Mouse (Mus musculus) midbrain, embryonic 16.5 days (tissue): Measurements from ENCODE around the gene Gm49322. TPM values are rescaled to one million over a fixed set of nuclear protein-coding genes. Genes with fewer than 3 reads are reported as not detected.

ENCODE experiments used
- ATAC-seq: fragments of 200-750 bp; cut with Nextera tagmentation; 2 replicates; pipeline ENCODE4 v1.8.0; 2017; ENCODE audit warnings: moderate TSS enrichment
- H3K27ac ChIP-seq: fragments of 300-500 bp; sonication (generic); 2 replicates; pipeline ENCODE4 v1.5.1; 2014; ENCODE audit warnings: mild to moderate bottlenecking, low read length, mixed read lengths
- H3K27me3 ChIP-seq: fragments of 300-500 bp; sonication (generic); 2 replicates; pipeline ENCODE4 v1.6.1; 2014; ENCODE audit warnings: low read depth, low read length, mixed read lengths; ENCODE audit not compliant: control insufficient read depth, insufficient read depth
- H3K36me3 ChIP-seq: fragments of 300-500 bp; sonication (generic); 2 replicates; pipeline ENCODE4 v1.6.1; 2014; ENCODE audit warnings: mild to moderate bottlenecking, low read length, moderate library complexity, mixed read lengths; ENCODE audit not compliant: control insufficient read depth, insufficient read depth
- H3K4me1 ChIP-seq: fragments of 300-500 bp; sonication (generic); 2 replicates; pipeline ENCODE4 v1.6.1; 2014; ENCODE audit warnings: mild to moderate bottlenecking, low read length, mixed read lengths; ENCODE audit not compliant: control insufficient read depth, insufficient read depth
- H3K4me2 ChIP-seq: fragments of 300-500 bp; sonication (generic); 2 replicates; pipeline ENCODE4 v1.6.1; 2014; ENCODE audit warnings: mild to moderate bottlenecking, low read length, mixed read lengths
- H3K4me3 ChIP-seq: fragments of 300-500 bp; sonication (generic); 2 replicates; pipeline ENCODE4 v1.5.1; 2014; ENCODE audit warnings: low read depth, mild to moderate bottlenecking, low read length, moderate library complexity, mixed read lengths
- H3K9ac ChIP-seq: fragments of 300-500 bp; sonication (generic); 2 replicates; pipeline ENCODE4 v1.6.1; 2014; ENCODE audit warnings: low read depth, low read length, mixed read lengths
- H3K9me3 ChIP-seq: fragments of 300-500 bp; sonication (generic); replicated peaks from 2 replicates; pipeline ENCODE4 v1.6.1; 2014; ENCODE audit warnings: mild to moderate bottlenecking, low read length, mixed read lengths; ENCODE audit not compliant: control insufficient read depth, poor library complexity, severe bottlenecking
- WGBS: fragments of 180-500 bp; shearing (Covaris S2); extraction: QIAGEN DNeasy Blood & Tissue Kit; methylation state at CpG from one replicate; pipeline ENCODE4 v1.1.7; 2014; 5-methylcytosine and 5-hydroxymethylcytosine counted together
- polyA plus RNA-seq: library from polyadenylated mRNA; unstranded; fragments of >200 nt; fragmentation: Nextera tagmentation; extraction: Ambion mirVana; gene quantifications from 2 replicates; pipeline ENCODE4 v1.2.1, GENCODE M21; 2015

Gm49322 gene
- polyA plus RNA-seq, 1 experiment from 2014 or later: 3.0 TPM

DNA sequence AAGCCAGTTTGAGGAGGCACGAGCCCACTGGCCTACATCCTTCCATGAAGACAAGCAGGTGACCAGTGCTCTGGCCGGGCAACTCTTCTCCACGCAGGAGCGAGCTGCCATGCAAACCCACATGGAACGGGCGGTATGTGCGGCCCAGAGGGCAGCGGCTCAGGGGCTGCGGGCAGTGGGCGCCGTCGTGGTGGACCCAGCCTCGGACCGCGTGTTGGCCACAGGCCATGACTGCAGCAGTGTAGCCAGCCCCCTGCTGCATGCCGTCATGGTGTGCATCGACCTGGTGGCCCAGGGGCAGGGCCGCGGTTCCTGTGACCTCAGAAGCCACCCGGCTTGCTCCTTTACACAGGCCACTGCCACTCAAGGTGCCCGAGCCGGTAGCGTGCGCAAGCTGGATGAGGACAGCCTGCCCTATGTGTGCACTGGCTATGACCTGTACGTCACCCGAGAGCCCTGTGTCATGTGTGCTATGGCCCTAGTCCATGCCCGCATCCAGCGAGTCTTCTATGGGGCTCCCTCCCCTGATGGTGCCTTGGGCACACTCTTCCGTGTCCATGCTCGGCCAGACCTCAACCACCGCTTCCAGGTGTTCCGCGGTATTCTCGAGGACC is 1.0 kb downstream of the Gm49322 start:
- Histone ChIP-seq H3K27me3 (no peaks in the 10 kb centered on the region), H3K4me1 (peaks cover 18% of the 10 kb centered on the region), H3K9me3 (no peaks in the 10 kb centered on the region), H3K27ac (no peak overlapping the region), H3K4me2 (no peak overlapping the region), H3K36me3 (peaks cover 33% of the 10 kb centered on the region), H3K4me3 (no peak overlapping the region), H3K9ac (no peak overlapping the region)
- WGBS: 96% methylated on average over 34 of the region's 34 CpGs
- ATAC-seq: no peak

DNA sequence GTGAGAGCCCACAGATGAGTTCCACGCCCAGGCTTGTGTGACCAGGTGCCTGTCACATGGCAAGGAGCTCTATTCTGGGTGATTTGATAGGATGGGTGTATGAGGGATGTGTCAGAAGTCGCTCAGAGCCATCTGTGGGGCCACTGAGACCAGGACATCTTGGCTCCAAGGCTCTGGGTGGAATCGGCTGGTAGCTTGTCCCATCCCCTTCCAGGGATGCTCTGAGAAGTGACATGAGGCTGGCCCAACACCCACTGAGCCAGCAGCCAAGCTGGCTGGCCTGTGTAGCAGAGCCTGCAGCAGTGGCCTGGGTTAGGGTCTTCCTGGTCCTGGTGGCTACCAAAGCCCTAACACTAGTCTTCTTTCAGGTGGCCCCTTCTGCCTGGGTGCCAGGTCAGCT is 2.6 kb downstream of the Gm49322 start:
- no peaks in the 10 kb centered on the region for H3K27me3 ChIP-seq
- H3K36me3 ChIP-seq: peaks cover 33% of the 10 kb centered on the region
- H3K9ac ChIP-seq: no peak overlapping the region; the same call in 1 of the 2 replicates
- no peak overlapping the region for H3K27ac ChIP-seq
- WGBS: 90% methylated on average over 3 of the region's 3 CpGs
- no peak overlapping the region for H3K4me3 ChIP-seq
- no peak overlapping the region for H3K4me2 ChIP-seq
- peaks cover 12% of the 10 kb centered on the region for H3K4me1 ChIP-seq
- no peaks in the 10 kb centered on the region for H3K9me3 ChIP-seq
- no peak for ATAC-seq

DNA sequence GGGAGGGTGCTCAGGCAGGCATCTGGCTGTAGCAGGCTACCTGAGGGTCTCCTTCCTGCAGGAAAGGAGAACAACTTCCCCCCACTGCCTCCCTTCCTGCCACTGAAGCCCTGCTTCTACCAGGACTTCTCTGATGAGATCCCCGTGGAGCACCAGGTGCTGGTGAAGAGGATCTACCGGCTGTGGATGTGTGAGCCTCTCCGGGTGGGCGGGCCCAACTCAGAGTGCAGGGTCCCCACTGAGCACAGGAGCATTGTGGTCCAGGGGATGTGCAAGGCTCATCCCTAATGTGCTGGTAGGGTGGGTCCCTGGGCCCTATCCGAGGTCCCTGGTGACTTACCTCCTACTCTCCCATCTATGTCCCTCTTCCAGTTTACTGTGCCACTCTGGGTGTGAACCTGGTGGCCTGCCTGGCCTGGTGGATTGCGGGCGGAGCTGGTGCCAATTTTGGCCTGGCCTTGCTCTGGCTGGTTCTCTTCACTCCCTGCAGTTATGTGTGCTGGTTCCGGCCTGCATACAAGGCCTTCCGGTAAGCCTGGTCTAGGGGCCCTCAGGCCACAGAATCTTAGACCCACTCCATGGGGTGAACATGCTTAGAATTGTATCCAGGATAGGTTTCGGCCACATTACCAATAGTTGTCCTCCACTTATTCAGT is 3.6 kb downstream of the Gm49322 start:
- peaks cover 2% of the 10 kb centered on the region; the same call in 1 of the 2 replicates for H3K4me1 ChIP-seq
- no peak overlapping the region for H3K27ac ChIP-seq
- 90% methylated on average over 10 of the region's 10 CpGs for WGBS
- H3K9me3 ChIP-seq: no peaks in the 10 kb centered on the region
- H3K4me3 ChIP-seq: no peak overlapping the region
- ATAC-seq: no peak
- no peak overlapping the region for H3K9ac ChIP-seq
- no peaks in the 10 kb centered on the region for H3K27me3 ChIP-seq
- H3K36me3 ChIP-seq: peaks cover 36% of the 10 kb centered on the region
- no peak overlapping the region for H3K4me2 ChIP-seq

DNA sequence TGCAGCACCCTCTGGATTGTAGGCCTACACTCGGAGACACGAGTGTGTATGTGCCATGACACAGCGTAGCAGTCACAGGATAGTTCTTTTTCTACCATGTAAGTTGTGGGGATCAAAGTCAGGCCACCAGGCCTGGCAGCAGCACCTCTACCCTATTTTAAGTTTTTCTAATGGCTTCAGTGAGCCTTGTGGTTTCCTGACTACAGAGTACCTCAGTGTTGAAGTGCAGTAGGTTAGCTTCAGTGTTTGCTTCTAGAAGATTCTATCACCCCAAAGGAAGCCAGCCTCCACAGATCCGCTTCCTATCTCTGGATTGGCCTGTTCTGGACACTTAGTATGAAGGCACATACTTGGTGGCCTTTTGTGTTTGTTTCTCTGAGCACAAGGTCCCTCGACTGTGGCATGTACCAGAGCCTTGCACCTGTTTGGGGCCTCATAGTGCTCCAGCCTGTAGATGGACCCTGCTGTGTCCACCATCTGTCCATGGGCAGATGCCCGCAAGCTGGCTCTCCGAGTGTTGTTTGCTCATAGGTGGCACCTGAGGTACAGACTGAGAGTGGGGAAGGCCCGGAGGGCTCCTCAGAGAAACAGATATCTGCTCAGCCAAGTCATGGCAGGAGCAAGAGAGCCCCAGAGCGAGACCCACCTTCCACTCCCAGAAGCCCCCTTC is 4.4 kb downstream of the Gm49322 start:
- Histone ChIP-seq H3K9ac (0 out of 2 replicates have a peak overlapping the region, but pooled peaks have one; percentile 6), H3K27ac (no peak overlapping the region), H3K4me2 (no peak overlapping the region), H3K4me3 (no peak overlapping the region), H3K27me3 (no peaks in the 10 kb centered on the region), H3K4me1 (no peaks in the 10 kb centered on the region), H3K36me3 (peaks cover 41% of the 10 kb centered on the region), H3K9me3 (no peaks in the 10 kb centered on the region)
- 93% methylated on average over 9 of the region's 9 CpGs for WGBS
- ATAC-seq: no peak

DNA sequence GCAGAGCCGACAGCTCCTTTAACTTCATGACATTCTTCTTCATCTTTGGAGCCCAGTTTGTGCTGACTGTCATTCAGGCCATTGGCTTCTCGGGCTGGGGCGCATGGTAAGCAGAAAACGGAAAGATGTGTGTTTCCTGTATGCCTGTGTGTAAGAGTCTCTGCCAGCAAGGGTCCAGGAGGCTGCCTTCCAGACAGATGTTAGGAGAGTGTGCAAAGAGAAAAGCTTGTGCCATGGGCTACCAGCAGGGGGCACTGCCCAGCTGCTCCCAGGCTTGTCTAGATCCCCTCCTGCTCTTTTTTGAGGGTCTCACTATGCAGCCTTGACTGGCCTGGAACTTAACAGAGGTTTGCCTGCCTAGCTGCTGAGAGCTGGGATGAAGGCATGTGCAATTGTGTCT is 5.2 kb downstream of the Gm49322 start:
- no peaks in the 10 kb centered on the region for H3K9me3 ChIP-seq
- ATAC-seq: no peak
- no peaks in the 10 kb centered on the region for H3K4me1 ChIP-seq
- H3K4me2 ChIP-seq: no peak overlapping the region
- no peaks in the 10 kb centered on the region for H3K27me3 ChIP-seq
- H3K27ac ChIP-seq: no peak overlapping the region
- H3K4me3 ChIP-seq: no peak overlapping the region
- H3K36me3 ChIP-seq: peaks cover 43% of the 10 kb centered on the region
- 82% methylated on average over 4 of the region's 4 CpGs for WGBS
- no peak overlapping the region for H3K9ac ChIP-seq

DNA sequence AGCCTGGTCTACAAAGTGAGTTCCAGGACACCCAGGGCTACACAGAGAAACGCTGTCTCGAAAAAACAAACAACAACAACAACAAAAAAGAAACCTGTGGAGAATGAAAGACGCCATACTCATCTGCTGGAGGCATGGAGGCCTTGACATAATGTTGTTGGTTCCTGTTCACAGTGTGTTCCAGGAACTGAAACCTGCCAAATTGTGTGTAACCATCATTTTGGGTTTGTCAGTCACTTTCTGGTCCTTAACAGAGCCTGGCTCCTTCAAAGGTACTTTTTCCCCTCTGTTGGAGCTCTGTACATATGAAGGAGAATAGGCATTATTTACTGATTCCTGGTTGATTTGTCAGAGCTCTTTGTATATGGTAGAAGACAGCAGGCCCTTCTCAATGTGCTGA is 6.1 kb downstream of the Gm49322 start:
- Histone ChIP-seq H3K27ac (no peak overlapping the region), H3K27me3 (no peaks in the 10 kb centered on the region), H3K36me3 (peaks cover 35% of the 10 kb centered on the region), H3K9ac (no peak overlapping the region), H3K4me1 (no peaks in the 10 kb centered on the region), H3K9me3 (no peaks in the 10 kb centered on the region), H3K4me2 (no peak overlapping the region), H3K4me3 (no peak overlapping the region)
- 96% methylated on average over 3 of the region's 3 CpGs for whole genome bisulfite sequencing
- ATAC-seq: no peak

DNA sequence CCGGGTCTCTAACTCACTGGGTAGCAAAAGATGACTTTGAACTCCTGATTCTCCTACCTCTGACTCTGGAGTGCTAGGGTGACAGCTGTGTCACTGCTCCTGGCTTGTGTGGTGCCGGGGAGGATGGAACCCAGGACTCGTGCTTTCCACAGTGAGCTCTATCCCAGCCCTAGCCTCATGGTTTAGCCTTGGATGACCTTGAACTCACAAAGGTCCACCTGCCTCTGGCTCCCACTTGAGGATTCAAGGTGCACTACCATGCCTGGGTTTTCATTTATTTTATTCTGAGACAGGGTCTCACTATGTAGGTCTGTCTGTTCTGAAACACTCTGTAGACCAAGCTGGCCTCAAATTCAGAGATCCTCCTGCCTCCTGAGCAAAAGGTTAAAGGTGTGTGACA is 8.0 kb downstream of the Gm49322 start:
- 82% methylated on average over 3 of the region's 3 CpGs for WGBS
- H3K36me3 ChIP-seq: peaks cover 16% of the 10 kb centered on the region
- H3K27me3 ChIP-seq: no peaks in the 10 kb centered on the region
- no peak overlapping the region for H3K4me3 ChIP-seq
- no peak overlapping the region for H3K9ac ChIP-seq
- no peak overlapping the region for H3K4me2 ChIP-seq
- no peak overlapping the region for H3K27ac ChIP-seq
- H3K4me1 ChIP-seq: no peaks in the 10 kb centered on the region
- ATAC-seq: no peak
- no peaks in the 10 kb centered on the region for H3K9me3 ChIP-seq

DNA sequence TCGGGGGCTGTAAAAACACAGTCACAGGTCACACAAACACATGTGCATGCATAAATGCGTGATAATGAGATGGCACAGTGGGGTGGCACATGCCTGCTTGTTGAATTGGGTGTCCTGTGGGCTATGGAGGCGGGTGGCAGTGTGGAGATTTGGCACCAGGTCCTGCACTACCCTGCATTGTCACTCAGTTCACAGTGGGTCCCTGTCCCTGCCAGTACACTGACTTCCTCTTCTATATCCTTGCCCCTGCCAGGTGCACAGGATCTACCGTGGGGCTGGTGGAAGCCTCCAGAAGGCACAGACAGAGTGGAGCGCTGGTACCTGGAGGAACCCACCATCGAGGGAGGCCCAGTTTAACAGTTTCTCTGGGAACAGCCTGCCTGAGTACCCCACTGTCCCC is 8.5 kb downstream of the Gm49322 start:
- H3K27ac ChIP-seq: no peak overlapping the region
- H3K4me3 ChIP-seq: no peak overlapping the region
- no peaks in the 10 kb centered on the region for H3K9me3 ChIP-seq
- 93% methylated on average over 6 of the region's 6 CpGs for WGBS
- no peaks in the 10 kb centered on the region for H3K27me3 ChIP-seq
- peaks cover 14% of the 10 kb centered on the region for H3K36me3 ChIP-seq
- H3K9ac ChIP-seq: no peak overlapping the region
- H3K4me1 ChIP-seq: no peaks in the 10 kb centered on the region
- no peak for ATAC-seq
- H3K4me2 ChIP-seq: no peak overlapping the region

DNA sequence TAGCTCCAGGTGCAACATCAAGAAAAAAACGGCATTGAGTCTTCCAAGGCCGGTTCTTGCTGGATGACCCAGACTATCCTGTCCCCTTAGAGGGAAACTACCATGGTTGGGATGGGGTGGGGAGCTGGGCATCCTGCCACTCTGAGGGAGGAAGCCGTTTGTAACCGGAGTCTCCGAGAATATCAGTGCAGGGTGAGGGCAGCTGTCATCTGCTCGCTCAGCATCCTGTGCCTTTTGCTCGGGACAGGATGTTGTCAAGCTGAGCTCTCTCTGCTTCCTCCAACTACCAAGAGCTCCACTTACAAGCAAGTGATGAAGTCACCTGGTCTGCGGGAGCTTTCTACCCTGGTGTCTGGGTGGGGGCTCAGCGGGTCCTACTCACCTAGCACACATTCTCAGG is 12.4 kb downstream of the Gm49322 start:
- Histone ChIP-seq H3K4me2 (no peak overlapping the region), H3K4me1 (peaks cover 5% of the 10 kb centered on the region; the same call in 1 of the 2 replicates), H3K4me3 (no peak overlapping the region), H3K9ac (no peak overlapping the region), H3K36me3 (peaks cover 11% of the 10 kb centered on the region), H3K9me3 (no peaks in the 10 kb centered on the region), H3K27me3 (no peaks in the 10 kb centered on the region), H3K27ac (no peak overlapping the region)
- ATAC-seq: no peak
- WGBS: 88% methylated on average over 9 of the region's 9 CpGs
